Mouse (Mus musculus) kidney, postnatal 0 days (tissue): ENCODE results near the gene Scg3. TPM values are rescaled to one million over a fixed set of nuclear protein-coding genes. Genes with fewer than 3 reads are reported as not detected.

Experiments
- ATAC-seq: fragments of 200-750 bp; cut with Nextera tagmentation; replicated peaks from 2 replicates; pipeline ENCODE4 v1.8.0; 2017; ENCODE audit warnings: low read depth, moderate number of reproducible peaks, moderate TSS enrichment, moderate library complexity; ENCODE audit not compliant: low FRiP score
- DNase-seq: peaks from one replicate; pipeline ENCODE4 v3.0.0-alpha.2; 2016; ENCODE audit warnings: low spot score
- H3K27ac ChIP-seq: fragments of 300-500 bp; sonication (generic); 2 replicates; pipeline ENCODE4 v1.5.1; 2014; ENCODE audit warnings: mild to moderate bottlenecking
- H3K27me3 ChIP-seq: fragments of 300-500 bp; sonication (generic); 2 replicates; pipeline ENCODE4 v1.6.1; 2014; ENCODE audit warnings: low read length, mixed read lengths; ENCODE audit not compliant: insufficient read depth
- H3K36me3 ChIP-seq: fragments of 300-500 bp; sonication (generic); 2 replicates; pipeline ENCODE4 v1.6.1; 2014; ENCODE audit warnings: low read length, mixed read lengths; ENCODE audit not compliant: insufficient read depth
- H3K4me1 ChIP-seq: fragments of 300-500 bp; sonication (generic); replicated peaks from 2 replicates; pipeline ENCODE4 v1.6.1; 2014; ENCODE audit warnings: antibody characterized with exemption, low read length, mixed read lengths; ENCODE audit not compliant: insufficient read depth
- H3K4me2 ChIP-seq: fragments of 300-500 bp; sonication (generic); 2 replicates; pipeline ENCODE4 v1.6.1; 2014; ENCODE audit warnings: mild to moderate bottlenecking, low read length, moderate library complexity, mixed read lengths
- H3K4me3 ChIP-seq: fragments of 300-500 bp; sonication (generic); replicated peaks from 2 replicates; pipeline ENCODE4 v1.5.1; 2014; ENCODE audit warnings: low read depth, low read length
- H3K9ac ChIP-seq: fragments of 300-500 bp; sonication (generic); 2 replicates; pipeline ENCODE4 v1.6.1; 2014; ENCODE audit warnings: low read depth, low read length
- H3K9me3 ChIP-seq: fragments of 300-500 bp; sonication (generic); replicated peaks from 2 replicates; pipeline ENCODE4 v1.6.1; 2016; ENCODE audit warnings: low read length, inconsistent platforms, mixed read lengths
- CTCF ChIP-seq: IDR thresholded peaks from 2 replicates; pipeline ENCODE4 v1.5.1; 2016; ENCODE audit warnings: antibody characterized with exemption, low read depth, mild to moderate bottlenecking, moderate library complexity
- WGBS: fragments of 180-500 bp; shearing (Covaris S2); extraction: QIAGEN DNeasy Blood & Tissue Kit; methylation state at CpG from one replicate; pipeline ENCODE4 v1.1.7; 2014; 5-methylcytosine and 5-hydroxymethylcytosine counted together
- polyA plus RNA-seq: library from polyadenylated mRNA; unstranded; fragments of >200 nt; fragmentation: Nextera tagmentation; extraction: Ambion mirVana; gene quantifications from 2 replicates; pipeline ENCODE4 v1.2.1, GENCODE M21; 2015

Gene Scg3
- 0.18 TPM in 2 replicates for polyA plus RNA-seq

- no peaks in the 10 kb centered on the region for H3K4me1 ChIP-seq
- H3K4me3 ChIP-seq = no peak within 1 kb of the TSS
- no peak for TF ChIP-seq CTCF
- H3K4me2 ChIP-seq = peak within 1 kb of the TSS; percentile 41
- H3K9ac ChIP-seq = no peak within 1 kb of the TSS
- peak; percentile 83 for DNase-seq
- H3K9me3 ChIP-seq = no peaks in the 10 kb centered on the region
- no peaks in the 10 kb centered on the region for H3K27me3 ChIP-seq
- H3K27ac ChIP-seq = no peak within 1 kb of the TSS
- H3K36me3 ChIP-seq = no peaks in the 10 kb centered on the region
- 9% methylated on average over 42 of the region's 42 CpGs for WGBS
- ATAC-seq = peak; percentile 93
Measured at GRCm38 (mm10) chr9:75683426-75684191, at the start of gene Scg3. Gene Scg3 (minus strand): TSS chr9:75684056.

GRCm38 (mm10) chr9:75719952-75720687, 36.3 kb upstream of the Scg3 start:
- Histone ChIP-seq H3K9me3 (no peaks in the 10 kb centered on the region), H3K9ac (no peak overlapping the region), H3K27ac (no peak overlapping the region), H3K4me3 (no peak overlapping the region), H3K36me3 (no peaks in the 10 kb centered on the region), H3K27me3 (no peaks in the 10 kb centered on the region), H3K4me2 (no peak overlapping the region), H3K4me1 (no peaks in the 10 kb centered on the region)
- DNase-seq (peak; percentile 58), ATAC-seq (peak; percentile 61; the same call in 1 of the 2 replicates)
- 43% methylated on average over 11 of the region's 11 CpGs for WGBS
- TF ChIP-seq CTCF = peak; percentile 86

- WGBS = 76% methylated on average over 3 of the region's 3 CpGs
- H3K9me3 ChIP-seq = no peaks in the 10 kb centered on the region
- no peak for ATAC-seq
Measured at GRCm38 (mm10) chr9:75719481-75719880, 35.6 kb upstream of the Scg3 start.

GRCm38 (mm10) chr9:75684772-75685171, 916 bp upstream of the Scg3 start:
- Histone ChIP-seq H3K27me3 (no peaks in the 10 kb centered on the region), H3K36me3 (no peaks in the 10 kb centered on the region), H3K9me3 (no peaks in the 10 kb centered on the region), H3K4me1 (no peaks in the 10 kb centered on the region), H3K4me2 (no peak overlapping the region), H3K4me3 (no peak overlapping the region), H3K9ac (no peak overlapping the region), H3K27ac (no peak overlapping the region)
- DNase-seq = no peak
- WGBS = 75% methylated on average over 3 of the region's 3 CpGs
- TF ChIP-seq CTCF = no peak
- no peak for ATAC-seq

More at GRCm38 (mm10) chr9:75719481-75719880, 35.6 kb upstream of the Scg3 start:
- H3K27me3 ChIP-seq = no peaks in the 10 kb centered on the region
- peak; percentile 8 for DNase-seq
- TF ChIP-seq CTCF = no peak
- no peak overlapping the region for H3K4me3 ChIP-seq
- no peak overlapping the region for H3K27ac ChIP-seq
- no peak overlapping the region for H3K9ac ChIP-seq
- no peak overlapping the region for H3K4me2 ChIP-seq
- H3K36me3 ChIP-seq = no peaks in the 10 kb centered on the region
- H3K4me1 ChIP-seq = no peaks in the 10 kb centered on the region

- H3K4me2 ChIP-seq = peak overlapping the region; percentile 41
- H3K9me3 ChIP-seq = no peaks in the 10 kb centered on the region
- no peak overlapping the region for H3K27ac ChIP-seq
- ATAC-seq (no peak), DNase-seq (no peak)
- no peak for TF ChIP-seq CTCF
- H3K4me1 ChIP-seq = no peaks in the 10 kb centered on the region
- no peak overlapping the region for H3K4me3 ChIP-seq
- H3K27me3 ChIP-seq = no peaks in the 10 kb centered on the region
- H3K36me3 ChIP-seq = no peaks in the 10 kb centered on the region
- WGBS = 70% methylated on average over 4 of the region's 4 CpGs
- no peak overlapping the region for H3K9ac ChIP-seq
Measured at GRCm38 (mm10) chr9:75684292-75684691, 436 bp upstream of the Scg3 start.

- no peak for DNase-seq
- no peak overlapping the region for H3K9ac ChIP-seq
- no peaks in the 10 kb centered on the region for H3K4me1 ChIP-seq
- no peak overlapping the region for H3K27ac ChIP-seq
- no peak for ATAC-seq
- H3K4me3 ChIP-seq = no peak overlapping the region
- no peak overlapping the region for H3K4me2 ChIP-seq
- no peaks in the 10 kb centered on the region for H3K36me3 ChIP-seq
- WGBS = 87% methylated on average over 5 of the region's 5 CpGs
- no peaks in the 10 kb centered on the region for H3K9me3 ChIP-seq
- no peaks in the 10 kb centered on the region for H3K27me3 ChIP-seq
- no peak for TF ChIP-seq CTCF
Measured at GRCm38 (mm10) chr9:75680606-75681005, 3.2 kb downstream of the Scg3 start.
